8 mouse cellular contexts compared by ENCODE assay signal in the genomic region with DNA sequence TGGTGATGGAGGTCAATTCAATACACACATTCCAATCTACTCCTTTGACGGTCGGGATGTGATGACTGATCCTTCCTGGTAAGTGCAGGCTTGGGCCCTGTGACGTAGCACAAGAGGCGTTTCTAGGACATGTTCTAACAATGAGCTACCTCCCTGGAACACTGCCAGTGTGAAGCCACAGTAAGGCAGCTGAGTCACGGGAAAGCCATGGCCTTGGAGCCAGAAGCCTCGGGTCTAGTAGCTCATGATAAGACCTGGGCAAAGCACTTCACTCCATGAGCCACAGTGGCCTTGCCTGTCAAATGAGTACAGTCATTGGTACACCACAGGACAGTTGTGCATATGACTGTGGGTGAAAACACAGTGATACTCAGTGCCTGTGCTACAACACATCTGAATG. TPM values are rescaled to one million over a fixed set of nuclear protein-coding genes. Genes with fewer than 3 reads are reported as not detected.
DNase-seq lines count a peak whose midpoint lies in the region; ATAC-seq and TF ChIP-seq lines count a peak whose summit lies in the region.

No protein-coding gene starts in this region.

- no peak overlapping the region for H3K4me3 ChIP-seq in heart, adult 2 months
- no peak overlapping the region for H3K4me3 ChIP-seq in liver, embryonic 14.5 days (ENCODE audit: insufficient read depth in 1 of 2, low read depth in 2 of 2, low read length in 2 of 2)
- no peak overlapping the region for H3K4me3 ChIP-seq in hindbrain, embryonic 13.5 days

- WGBS in heart, adult 2 months = 15% methylated on average over 6 of the region's 6 CpGs
- 35% methylated on average over 6 of the region's 6 CpGs for WGBS in liver, embryonic 14.5 days (ENCODE audit: insufficient replicate concordance)
- WGBS in hindbrain, embryonic 13.5 days = 73% methylated on average over 6 of the region's 6 CpGs

- peaks cover 14% of the 10 kb centered on the region for H3K4me1 ChIP-seq in heart, adult 2 months (ENCODE audit: control insufficient read depth, insufficient read depth, low read length)
- peaks cover 0 to 9% of the 10 kb centered on the region in 2 experiments; a peak in 1 of 4 replicates for H3K4me1 ChIP-seq in liver, embryonic 14.5 days (replicated peaks; ENCODE audit: control insufficient read depth in 2 of 2, insufficient read depth in 2 of 2, low read length in 1 of 2)
- no peaks in the 10 kb centered on the region for H3K4me1 ChIP-seq in hindbrain, embryonic 13.5 days (replicated peaks)

- TF ChIP-seq POLR2A in heart, adult 2 months (IDR thresholded peaks at IDR 0.05; ENCODE audit: insufficient read depth, low read depth, low read length) = no peak

- H3K27me3 ChIP-seq in heart, adult 2 months (ENCODE audit: control insufficient read depth, insufficient read depth, low read length) = no peaks in the 10 kb centered on the region
- no peaks in the 10 kb centered on the region for H3K27me3 ChIP-seq in liver, embryonic 14.5 days (ENCODE audit: control insufficient read depth, insufficient read depth, low read length)
- H3K27me3 ChIP-seq in hindbrain, embryonic 13.5 days = no peaks in the 10 kb centered on the region

- peak; percentile 38; the same call in 1 of the 2 replicates for TF ChIP-seq EP300 in heart, adult 2 months (IDR thresholded peaks at IDR 0.05; ENCODE audit: insufficient read depth, low read depth, low read length)
- no peak for TF ChIP-seq EP300 in liver, embryonic 14.5 days (IDR thresholded peaks at IDR 0.05; ENCODE audit: low read depth)

- no peak for TF ChIP-seq CTCF in heart, adult 2 months (IDR thresholded peaks at IDR 0.05)
- no peak for TF ChIP-seq CTCF in liver, embryonic 14.5 days (IDR thresholded peaks at IDR 0.05; ENCODE audit: low read depth)

- no peak overlapping the region for H3K27ac ChIP-seq in heart, adult 2 months
- H3K27ac ChIP-seq in liver, embryonic 14.5 days = no peak overlapping the region
- no peak overlapping the region for H3K27ac ChIP-seq in hindbrain, embryonic 13.5 days

- no peaks in the 10 kb centered on the region for H3K9me3 ChIP-seq in liver, embryonic 14.5 days (ENCODE audit: control insufficient read depth, low read length)
- H3K9me3 ChIP-seq in hindbrain, embryonic 13.5 days = no peaks in the 10 kb centered on the region

- H3K79me2 ChIP-seq in heart, adult 2 months (replicated peaks; ENCODE audit: control insufficient read depth, insufficient read depth, low read length) = no peaks in the 10 kb centered on the region

- intact Hi-C loops in heart, adult 2 months (cut with DNase I) = loop anchor here (5.0 kb wide), 1 partner anchor 91 kb away; no protein-coding TSS in a partner anchor

- H3K9ac ChIP-seq in heart, adult 2 months (ENCODE audit: low read depth, low read length) = no peak overlapping the region
- H3K9ac ChIP-seq in liver, embryonic 14.5 days (replicated peaks) = no peak overlapping the region
- H3K9ac ChIP-seq in hindbrain, embryonic 13.5 days = no peak overlapping the region

- DNase-seq in 3134 (ENCODE audit: extremely low read depth, insufficient read length, low spot score) (peak; percentile 93), MEL-GATA-1-ER (ENCODE audit: extremely low read depth, low read depth) (peak; percentile 77)
- DNase-seq in heart, adult 2 months = peak in 1 of 2 experiments; percentile 62
- DNase-seq in liver, embryonic 14.5 days (ENCODE audit: low read depth in 3 of 3, low spot score in 3 of 3) = peak in 1 of 3 experiments; percentile 23
- no peak for DNase-seq in cerebellum, adult 9-11 months
- DNase-seq in embryo, embryonic 10 days (ENCODE audit: low spot score) = no peak
- no peak for DNase-seq in frontal cortex, adult 2 months (ENCODE audit: extremely low spot score in 1 of 2, low spot score in 1 of 2)

- ATAC-seq in liver, embryonic 14.5 days (ENCODE audit: insufficient read depth) = peak; percentile 53; the same call in 1 of the 2 replicates
- no peak for ATAC-seq in hindbrain, embryonic 13.5 days (ENCODE audit: low FRiP score)

- no peaks in the 10 kb centered on the region for H3K36me3 ChIP-seq in heart, adult 2 months (ENCODE audit: control insufficient read depth, insufficient read depth, low read length)
- no peaks in the 10 kb centered on the region for H3K36me3 ChIP-seq in liver, embryonic 14.5 days (replicated peaks; ENCODE audit: control insufficient read depth, insufficient read depth, low read depth)
- no peaks in the 10 kb centered on the region for H3K36me3 ChIP-seq in hindbrain, embryonic 13.5 days

- no peak overlapping the region for H3K4me2 ChIP-seq in liver, embryonic 14.5 days (ENCODE audit: low read depth)
- no peak overlapping the region for H3K4me2 ChIP-seq in hindbrain, embryonic 13.5 days

RNA-seq across cellular contexts. Expression of a gene that starts 42.2 kb away (rescaled TPM):
- total RNA-seq in heart, adult 2 months (2021) = 10 to 100 TPM; 13.8 to 14.2 TPM
- polyA plus RNA-seq in heart, adult 2 months (2012; rRNA removed) = 5.1 and 10.7 TPM in 2 replicates
- polyA plus RNA-seq in liver, embryonic 14.5 days (2012; rRNA removed) = 2.4 and 3.2 TPM in 2 replicates
- 5.6 and 5.7 TPM in 2 replicates for polyA plus RNA-seq in liver, embryonic 14.5 days (2014; fragmentation: Nextera tagmentation; extraction: Ambion mirVana)
- 11.6 and 15.6 TPM in 2 replicates for polyA plus RNA-seq in frontal cortex, adult 2 months (2012; rRNA removed)
- 46.1 and 50.2 TPM in 2 replicates for polyA plus RNA-seq in hindbrain, embryonic 13.5 days (2015; fragmentation: Nextera tagmentation; extraction: Ambion mirVana)

Comparison
In these comparisons a context has a peak if more than half of its experiments do, and no peak if none do; other contexts are left out.
1. DNase-seq: peak in 3134 (single experiment) and MEL-GATA-1-ER (single experiment); none in cerebellum, adult 9-11 months (single experiment), embryo, embryonic 10 days (single experiment) and frontal cortex, adult 2 months (0 of 2).